Mouse (Mus musculus): ENCODE results near the gene Olfr575. TPM values are rescaled to one million over a fixed set of nuclear protein-coding genes. Genes with fewer than 3 reads are reported as not detected.

The Olfr575 gene
- polyA plus RNA-seq, 1 experiment from 2014 or later = not detected

GRCm38 (mm10) chr7:102917032-102917875 lies 41.3 kb downstream of the Olfr575 start, which contains the start of gene Olfr571:
Olfr571 (minus strand) TSS chr7:102917536.
- no peaks in the 10 kb centered on the region for H3K27me3 ChIP-seq (ENCODE audit: insufficient read depth, low read length)
- no peak for TF ChIP-seq CTCF (IDR thresholded peaks at IDR 0.05; ENCODE audit: low read depth)
- 50% methylated on average over 4 of the region's 4 CpGs for WGBS
- no peak for DNase-seq (ENCODE audit: low spot score)
- no peaks in the 10 kb centered on the region for H3K9me3 ChIP-seq (replicated peaks; ENCODE audit: low read length)
- no peak within 1 kb of the TSS for H3K4me3 ChIP-seq (replicated peaks; ENCODE audit: low read depth, low read length)
- no peaks in the 10 kb centered on the region for H3K36me3 ChIP-seq (ENCODE audit: insufficient read depth, low read length)
- H3K4me2 ChIP-seq (ENCODE audit: low read length) = no peak within 1 kb of the TSS
- H3K27ac ChIP-seq = no peak within 1 kb of the TSS
- no peak for ATAC-seq (replicated peaks; ENCODE audit: low FRiP score, low read depth)
- no peak within 1 kb of the TSS for H3K9ac ChIP-seq (ENCODE audit: low read depth, low read length)
- no peaks in the 10 kb centered on the region for H3K4me1 ChIP-seq (replicated peaks; ENCODE audit: insufficient read depth, low read length)

- ATAC-seq (replicated peaks; ENCODE audit: low FRiP score, low read depth) = no peak
Measured at GRCm38 (mm10) chr7:102916405-102916804, 42.2 kb downstream of the Olfr575 start.

GRCm38 (mm10) chr7:102915261-102915660 lies 43.3 kb downstream of the Olfr575 start:
- Histone ChIP-seq H3K4me2 (ENCODE audit: low read length) (no peak overlapping the region), H3K4me3 (replicated peaks; ENCODE audit: low read depth, low read length) (no peak overlapping the region), H3K36me3 (ENCODE audit: insufficient read depth, low read length) (no peaks in the 10 kb centered on the region), H3K27me3 (ENCODE audit: insufficient read depth, low read length) (no peaks in the 10 kb centered on the region), H3K27ac (no peak overlapping the region), H3K4me1 (replicated peaks; ENCODE audit: insufficient read depth, low read length) (no peaks in the 10 kb centered on the region), H3K9ac (ENCODE audit: low read depth, low read length) (no peak overlapping the region), H3K9me3 (replicated peaks; ENCODE audit: low read length) (no peaks in the 10 kb centered on the region)
- DNase-seq (ENCODE audit: low spot score) = no peak
- 17% methylated on average over 1 of the region's 1 CpGs for WGBS
- no peak for ATAC-seq (replicated peaks; ENCODE audit: low FRiP score, low read depth)
- no peak for TF ChIP-seq CTCF (IDR thresholded peaks at IDR 0.05; ENCODE audit: low read depth)

More at GRCm38 (mm10) chr7:102916405-102916804, 42.2 kb downstream of the Olfr575 start:
- H3K4me2 ChIP-seq (ENCODE audit: low read length) = no peak overlapping the region
- H3K27me3 ChIP-seq (ENCODE audit: insufficient read depth, low read length) = no peaks in the 10 kb centered on the region
- no peak for TF ChIP-seq CTCF (IDR thresholded peaks at IDR 0.05; ENCODE audit: low read depth)
- no peaks in the 10 kb centered on the region for H3K9me3 ChIP-seq (replicated peaks; ENCODE audit: low read length)
- H3K36me3 ChIP-seq (ENCODE audit: insufficient read depth, low read length) = no peaks in the 10 kb centered on the region
- no peak for DNase-seq (ENCODE audit: low spot score)
- no peak overlapping the region for H3K9ac ChIP-seq (ENCODE audit: low read depth, low read length)
- 66% methylated on average over 5 of the region's 5 CpGs for WGBS
- no peaks in the 10 kb centered on the region for H3K4me1 ChIP-seq (replicated peaks; ENCODE audit: insufficient read depth, low read length)
- H3K27ac ChIP-seq = no peak overlapping the region
- no peak overlapping the region for H3K4me3 ChIP-seq (replicated peaks; ENCODE audit: low read depth, low read length)

Other genes starting within 250 kb of the Olfr575 start
- gene Olfr33, start 239.7 kb downstream of the Olfr575 start, polyA plus RNA-seq (2015; fragmentation: Nextera tagmentation; extraction: Ambion mirVana) = not detected in 2 replicates
- not detected in 2 replicates for gene Olfr559, start 231.3 kb downstream of the Olfr575 start, polyA plus RNA-seq (2015; fragmentation: Nextera tagmentation; extraction: Ambion mirVana)
- not detected in 2 replicates for gene Olfr560, start 199.4 kb downstream of the Olfr575 start, polyA plus RNA-seq (2015; fragmentation: Nextera tagmentation; extraction: Ambion mirVana)
- gene Olfr78, start 199.3 kb downstream of the Olfr575 start, polyA plus RNA-seq (2015; fragmentation: Nextera tagmentation; extraction: Ambion mirVana) = 0.50 and 0.63 TPM in 2 replicates
- gene Olfr561, start 187.6 kb downstream of the Olfr575 start, polyA plus RNA-seq (2015; fragmentation: Nextera tagmentation; extraction: Ambion mirVana) = 0.09 TPM in 1 of 2 replicates, not detected in the other
- not detected in 2 replicates for gene Olfr564, start 155.3 kb downstream of the Olfr575 start, polyA plus RNA-seq (2015; fragmentation: Nextera tagmentation; extraction: Ambion mirVana)
- not detected in 2 replicates for gene Olfr566, start 100.0 kb downstream of the Olfr575 start, polyA plus RNA-seq (2015; fragmentation: Nextera tagmentation; extraction: Ambion mirVana)
- gene Olfr568, start 81.7 kb downstream of the Olfr575 start, polyA plus RNA-seq (2015; fragmentation: Nextera tagmentation; extraction: Ambion mirVana) = not detected in 2 replicates
- not detected in 2 replicates for gene Olfr569, start 67.9 kb downstream of the Olfr575 start, polyA plus RNA-seq (2015; fragmentation: Nextera tagmentation; extraction: Ambion mirVana)
- not detected in 2 replicates for gene Olfr570, start 64.2 kb downstream of the Olfr575 start, polyA plus RNA-seq (2015; fragmentation: Nextera tagmentation; extraction: Ambion mirVana)
- not detected in 2 replicates for gene Olfr571, start 41.2 kb downstream of the Olfr575 start, polyA plus RNA-seq (2015; fragmentation: Nextera tagmentation; extraction: Ambion mirVana)
- not detected in 2 replicates for gene Olfr572, start 34.4 kb downstream of the Olfr575 start, polyA plus RNA-seq (2015; fragmentation: Nextera tagmentation; extraction: Ambion mirVana)
- not detected in 2 replicates for gene Olfr573-ps1, start 16.2 kb downstream of the Olfr575 start, polyA plus RNA-seq (2015; fragmentation: Nextera tagmentation; extraction: Ambion mirVana)
- not detected in 2 replicates for gene Olfr574, start 10.3 kb downstream of the Olfr575 start, polyA plus RNA-seq (2015; fragmentation: Nextera tagmentation; extraction: Ambion mirVana)
- not detected in 2 replicates for gene Olfr576, start 3.9 kb upstream of the Olfr575 start, polyA plus RNA-seq (2015; fragmentation: Nextera tagmentation; extraction: Ambion mirVana)
- gene Olfr577, start 17.2 kb upstream of the Olfr575 start, polyA plus RNA-seq (2015; fragmentation: Nextera tagmentation; extraction: Ambion mirVana) = not detected in 2 replicates
- not detected in 2 replicates for gene Olfr578, start 30.5 kb upstream of the Olfr575 start, polyA plus RNA-seq (2015; fragmentation: Nextera tagmentation; extraction: Ambion mirVana)
- not detected in 2 replicates for gene Olfr582, start 79.2 kb upstream of the Olfr575 start, polyA plus RNA-seq (2015; fragmentation: Nextera tagmentation; extraction: Ambion mirVana)
- not detected in 2 replicates for gene Olfr583, start 92.5 kb upstream of the Olfr575 start, polyA plus RNA-seq (2015; fragmentation: Nextera tagmentation; extraction: Ambion mirVana)
- gene Olfr584, start 123.1 kb upstream of the Olfr575 start, polyA plus RNA-seq (2015; fragmentation: Nextera tagmentation; extraction: Ambion mirVana) = not detected in 2 replicates
- gene Olfr585, start 138.9 kb upstream of the Olfr575 start, polyA plus RNA-seq (2015; fragmentation: Nextera tagmentation; extraction: Ambion mirVana) = not detected in 2 replicates
- gene Olfr586, start 166.9 kb upstream of the Olfr575 start, polyA plus RNA-seq (2015; fragmentation: Nextera tagmentation; extraction: Ambion mirVana) = not detected in 2 replicates
- gene Olfr588-ps1, start 182.1 kb upstream of the Olfr575 start, polyA plus RNA-seq (2015; fragmentation: Nextera tagmentation; extraction: Ambion mirVana) = not detected in 2 replicates
- not detected in 2 replicates for gene Olfr589, start 197.6 kb upstream of the Olfr575 start, polyA plus RNA-seq (2015; fragmentation: Nextera tagmentation; extraction: Ambion mirVana)
- not detected in 2 replicates for gene Olfr591, start 219.6 kb upstream of the Olfr575 start, polyA plus RNA-seq (2015; fragmentation: Nextera tagmentation; extraction: Ambion mirVana)
- not detected in 2 replicates for gene Olfr592, start 226.0 kb upstream of the Olfr575 start, polyA plus RNA-seq (2015; fragmentation: Nextera tagmentation; extraction: Ambion mirVana)